Mouse (Mus musculus): ENCODE measurements around the gene Gm42906. TPM values are rescaled to one million over a fixed set of nuclear protein-coding genes. Genes with fewer than 3 reads are reported as not detected.

Gm42906 gene
- polyA plus RNA-seq, 1 experiment from 2014 or later, result not detected

GRCm38 (mm10) chr5:151086425-151087202 lies 341.3 kb downstream of the Gm42906 start:
- no peak overlapping the region for H3K9ac ChIP-seq
- no peak overlapping the region for H3K4me3 ChIP-seq
- ATAC-seq (ENCODE audit: borderline replicate concordance, extremely low read depth, low FRiP score, low TSS enrichment), result no peak
- H3K4me1 ChIP-seq, result peaks cover 18% of the 10 kb centered on the region
- H3K36me3 ChIP-seq, result 0 out of 2 replicates have a peak, but pooled peaks cover 3% of the 10 kb centered on the region
- no peak overlapping the region for H3K4me2 ChIP-seq
- H3K27ac ChIP-seq, result no peak overlapping the region
- H3K27me3 ChIP-seq, result no peaks in the 10 kb centered on the region
- 56% methylated on average over 9 of the region's 9 CpGs for WGBS
- H3K9me3 ChIP-seq, result no peaks in the 10 kb centered on the region

DNA sequence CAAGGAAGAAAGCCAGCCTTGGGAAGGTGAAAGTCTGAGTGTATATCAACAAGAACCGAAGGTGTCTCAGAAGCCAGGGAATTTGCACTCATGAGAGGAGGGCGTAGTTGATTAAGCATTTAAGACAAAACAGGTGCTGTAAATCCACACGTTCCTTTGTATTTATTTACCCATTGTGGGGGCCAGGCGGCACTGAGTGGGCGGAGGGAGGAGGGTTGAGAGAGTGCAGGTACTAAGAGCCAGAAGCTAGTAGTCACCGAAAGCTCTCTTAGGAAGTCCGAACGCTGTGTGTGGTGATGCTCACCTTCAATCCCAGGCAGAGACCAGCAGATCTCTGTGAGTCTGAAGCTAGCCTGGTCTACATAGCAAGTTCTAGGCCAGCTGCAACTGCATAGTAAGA lies 342.2 kb downstream of the Gm42906 start:
- 73% methylated on average over 8 of the region's 8 CpGs for WGBS
- H3K27ac ChIP-seq, result no peak overlapping the region

GRCm38 (mm10) chr5:151080276-151080675 lies 347.7 kb downstream of the Gm42906 start:
- Histone ChIP-seq H3K9ac (no peak overlapping the region), H3K4me2 (no peak overlapping the region), H3K4me1 (no peaks in the 10 kb centered on the region), H3K9me3 (no peaks in the 10 kb centered on the region), H3K4me3 (no peak overlapping the region), H3K36me3 (no peaks in the 10 kb centered on the region), H3K27me3 (no peaks in the 10 kb centered on the region), H3K27ac (no peak overlapping the region)
- no peak for ATAC-seq (ENCODE audit: borderline replicate concordance, extremely low read depth, low FRiP score, low TSS enrichment)
- 85% methylated on average over 4 of the region's 4 CpGs for WGBS

More for the DNA sequence above, 342.2 kb downstream of the Gm42906 start:
- Histone ChIP-seq H3K36me3 (no peaks in the 10 kb centered on the region), H3K4me2 (no peak overlapping the region), H3K27me3 (no peaks in the 10 kb centered on the region), H3K4me1 (peaks cover 18% of the 10 kb centered on the region), H3K9me3 (no peaks in the 10 kb centered on the region), H3K4me3 (no peak overlapping the region), H3K9ac (no peak overlapping the region)
- ATAC-seq (ENCODE audit: borderline replicate concordance, extremely low read depth, low FRiP score, low TSS enrichment), result no peak

- Histone ChIP-seq H3K27me3 (no peaks in the 10 kb centered on the region), H3K9me3 (no peaks in the 10 kb centered on the region), H3K4me1 (no peaks in the 10 kb centered on the region), H3K4me3 (no peak overlapping the region), H3K27ac (no peak overlapping the region), H3K9ac (no peak overlapping the region), H3K36me3 (no peaks in the 10 kb centered on the region), H3K4me2 (no peak overlapping the region)
- 96% methylated on average over 2 of the region's 2 CpGs for WGBS
- no peak for ATAC-seq (ENCODE audit: borderline replicate concordance, extremely low read depth, low FRiP score, low TSS enrichment)
Observed at GRCm38 (mm10) chr5:151077953-151078352, 350.0 kb downstream of the Gm42906 start.

GRCm38 (mm10) chr5:151076917-151077316 lies 351.0 kb downstream of the Gm42906 start:
- no peak for ATAC-seq (ENCODE audit: borderline replicate concordance, extremely low read depth, low FRiP score, low TSS enrichment)
- Histone ChIP-seq H3K4me2 (no peak overlapping the region), H3K27ac (no peak overlapping the region), H3K27me3 (no peaks in the 10 kb centered on the region), H3K4me1 (no peaks in the 10 kb centered on the region), H3K9me3 (no peaks in the 10 kb centered on the region), H3K4me3 (no peak overlapping the region), H3K9ac (no peak overlapping the region), H3K36me3 (no peaks in the 10 kb centered on the region)
- WGBS, result 53% methylated on average over 3 of the region's 3 CpGs

DNA sequence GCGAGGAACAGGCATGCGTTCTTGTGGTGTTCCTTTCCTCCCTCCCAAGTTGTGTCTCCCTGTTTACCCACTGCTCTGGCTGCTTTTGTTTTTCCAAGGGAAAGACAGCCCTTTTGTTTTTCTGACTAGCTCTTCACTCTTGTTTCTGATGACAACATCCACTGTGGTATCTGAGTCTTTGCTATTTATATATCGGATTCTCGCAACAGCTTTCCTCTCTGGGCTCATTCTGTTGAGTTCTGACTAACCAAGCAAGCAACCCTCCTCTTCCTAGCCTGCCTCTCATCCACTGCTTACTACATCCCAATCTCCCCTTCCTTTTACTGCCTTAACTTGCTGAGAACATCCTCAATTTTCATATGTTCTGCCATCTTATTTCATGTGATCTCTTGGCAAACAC lies 353.7 kb downstream of the Gm42906 start:
- Histone ChIP-seq H3K4me3 (no peak overlapping the region), H3K27me3 (no peaks in the 10 kb centered on the region), H3K36me3 (no peaks in the 10 kb centered on the region), H3K4me2 (no peak overlapping the region), H3K9me3 (no peaks in the 10 kb centered on the region), H3K9ac (no peak overlapping the region), H3K4me1 (peaks cover 6% of the 10 kb centered on the region; the same call in 1 of the 2 replicates), H3K27ac (no peak overlapping the region)
- no peak for ATAC-seq (ENCODE audit: borderline replicate concordance, extremely low read depth, low FRiP score, low TSS enrichment)
- WGBS, result 85% methylated on average over 4 of the region's 4 CpGs

DNA sequence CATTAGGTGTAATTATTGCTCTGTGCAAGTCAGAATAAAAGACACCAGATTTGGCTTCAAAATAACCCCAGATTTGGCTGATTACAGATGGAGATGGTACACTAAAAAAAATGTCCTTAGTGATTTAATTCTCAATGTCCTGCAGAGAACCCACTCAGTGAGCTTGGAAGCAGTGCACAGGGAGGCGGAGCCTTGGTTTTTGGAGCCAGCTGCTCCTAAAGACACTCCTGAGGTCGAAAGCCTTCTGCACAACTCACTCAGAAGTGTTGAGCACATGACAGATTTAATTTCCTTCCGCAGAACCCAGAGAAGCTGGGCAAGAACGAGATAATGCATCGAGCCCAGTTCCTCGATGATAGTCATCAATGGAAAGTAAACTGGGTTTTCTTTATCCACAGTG lies 356.5 kb downstream of the Gm42906 start:
- Histone ChIP-seq H3K4me3 (no peak overlapping the region), H3K4me1 (peaks cover 8% of the 10 kb centered on the region; the same call in 1 of the 2 replicates), H3K27ac (peak overlapping the region; percentile 8; the same call in 1 of the 2 replicates), H3K4me2 (no peak overlapping the region), H3K36me3 (0 out of 2 replicates have a peak, but pooled peaks cover 5% of the 10 kb centered on the region), H3K9ac (no peak overlapping the region), H3K9me3 (no peaks in the 10 kb centered on the region), H3K27me3 (no peaks in the 10 kb centered on the region)
- 29% methylated on average over 6 of the region's 6 CpGs for WGBS
- no peak for ATAC-seq (ENCODE audit: borderline replicate concordance, extremely low read depth, low FRiP score, low TSS enrichment)

GRCm38 (mm10) chr5:151070896-151071295 lies 357.1 kb downstream of the Gm42906 start:
- H3K9me3 ChIP-seq, result no peaks in the 10 kb centered on the region
- no peak overlapping the region for H3K4me3 ChIP-seq
- H3K4me2 ChIP-seq, result no peak overlapping the region
- no peak overlapping the region for H3K9ac ChIP-seq
- no peak overlapping the region for H3K27ac ChIP-seq
- no peak for ATAC-seq (ENCODE audit: borderline replicate concordance, extremely low read depth, low FRiP score, low TSS enrichment)
- WGBS, result 62% methylated on average over 6 of the region's 6 CpGs
- H3K4me1 ChIP-seq, result peaks cover 11% of the 10 kb centered on the region; the same call in 1 of the 2 replicates
- H3K36me3 ChIP-seq, result 0 out of 2 replicates have a peak, but pooled peaks cover 5% of the 10 kb centered on the region
- no peaks in the 10 kb centered on the region for H3K27me3 ChIP-seq

GRCm38 (mm10) chr5:151069569-151069968 lies 358.4 kb downstream of the Gm42906 start:
- Histone ChIP-seq H3K27ac (no peak overlapping the region), H3K27me3 (no peaks in the 10 kb centered on the region), H3K36me3 (0 out of 2 replicates have a peak, but pooled peaks cover 5% of the 10 kb centered on the region), H3K4me3 (no peak overlapping the region), H3K4me2 (no peak overlapping the region), H3K9me3 (no peaks in the 10 kb centered on the region), H3K4me1 (peaks cover 12% of the 10 kb centered on the region; the same call in 1 of the 2 replicates), H3K9ac (no peak overlapping the region)
- WGBS, result 74% methylated on average over 2 of the region's 2 CpGs
- no peak for ATAC-seq (ENCODE audit: borderline replicate concordance, extremely low read depth, low FRiP score, low TSS enrichment)

GRCm38 (mm10) chr5:151066016-151066415 lies 361.9 kb downstream of the Gm42906 start:
- 0 out of 2 replicates have a peak, but pooled peaks cover 7% of the 10 kb centered on the region for H3K4me1 ChIP-seq
- 51% methylated on average over 5 of the region's 5 CpGs for WGBS
- H3K27ac ChIP-seq, result peak overlapping the region; percentile 35; the same call in 1 of the 2 replicates
- no peak for ATAC-seq (ENCODE audit: borderline replicate concordance, extremely low read depth, low FRiP score, low TSS enrichment)
- no peak overlapping the region for H3K4me2 ChIP-seq
- peaks cover 4% of the 10 kb centered on the region for H3K9me3 ChIP-seq
- H3K9ac ChIP-seq, result no peak overlapping the region
- no peaks in the 10 kb centered on the region for H3K27me3 ChIP-seq
- H3K4me3 ChIP-seq, result no peak overlapping the region
- H3K36me3 ChIP-seq, result peaks cover 25% of the 10 kb centered on the region

GRCm38 (mm10) chr5:151065228-151065627 lies 362.7 kb downstream of the Gm42906 start:
- Histone ChIP-seq H3K4me1 (peaks cover 13% of the 10 kb centered on the region; the same call in 1 of the 2 replicates), H3K4me3 (no peak overlapping the region), H3K4me2 (no peak overlapping the region), H3K27me3 (no peaks in the 10 kb centered on the region), H3K9ac (no peak overlapping the region), H3K36me3 (peaks cover 25% of the 10 kb centered on the region), H3K9me3 (peaks cover 4% of the 10 kb centered on the region), H3K27ac (peak overlapping the region; percentile 35; the same call in 1 of the 2 replicates)
- 69% methylated on average over 1 of the region's 1 CpGs for WGBS
- no peak for ATAC-seq (ENCODE audit: borderline replicate concordance, extremely low read depth, low FRiP score, low TSS enrichment)

GRCm38 (mm10) chr5:151061942-151062341 lies 366.0 kb downstream of the Gm42906 start:
- H3K4me1 ChIP-seq, result peaks cover 29% of the 10 kb centered on the region
- no peak overlapping the region for H3K27ac ChIP-seq
- H3K27me3 ChIP-seq, result no peaks in the 10 kb centered on the region
- whole genome bisulfite sequencing, result 98% methylated on average over 2 of the region's 2 CpGs
- no peak overlapping the region for H3K4me2 ChIP-seq
- peaks cover 4% of the 10 kb centered on the region for H3K9me3 ChIP-seq
- ATAC-seq (ENCODE audit: borderline replicate concordance, extremely low read depth, low FRiP score, low TSS enrichment), result no peak
- H3K36me3 ChIP-seq, result peaks cover 25% of the 10 kb centered on the region
- H3K9ac ChIP-seq, result no peak overlapping the region
- no peak overlapping the region for H3K4me3 ChIP-seq

All from lung, embryonic 15.5 days (tissue).